Mouse (Mus musculus): Measurements from ENCODE around the gene Dennd1c. TPM values are rescaled to one million over a fixed set of nuclear protein-coding genes. Genes with fewer than 3 reads are reported as not detected.

Dennd1c gene
- total and polyA plus RNA-seq, 3 experiments: 3.8 to 20.7 TPM; not detected in 1

- Histone ChIP-seq H3K4me3 (ENCODE audit: control insufficient read depth in 1 of 2, insufficient read depth in 1 of 2, low read depth in 2 of 2, low read length in 2 of 2) (no peak within 1 kb of the TSS), H3K9me3 (replicated peaks; ENCODE audit: insufficient read depth, low read length) (no peaks in the 10 kb centered on the region), H3K4me1 (ENCODE audit: control insufficient read depth in 1 of 2, insufficient read depth in 2 of 2, low read length in 2 of 2) (no peaks in the 10 kb centered on the region), H3K27ac (ENCODE audit: control insufficient read depth, low read depth, low read length) (no peak within 1 kb of the TSS), H3K79me2 (ENCODE audit: control insufficient read depth, insufficient read depth, low read length, poor library complexity) (no peaks in the 10 kb centered on the region), H3K27me3 (ENCODE audit: control insufficient read depth in 1 of 2, insufficient read depth in 2 of 2, low read length in 2 of 2) (no peaks in the 10 kb centered on the region), H3K9ac (ENCODE audit: control insufficient read depth, low read depth, low read length, poor library complexity, severe bottlenecking) (no peak within 1 kb of the TSS), H3K36me3 (ENCODE audit: control insufficient read depth in 1 of 2, insufficient read depth in 2 of 2, low read length in 2 of 2) (no peaks in the 10 kb centered on the region)
- DNase-seq (ENCODE audit: low read depth, low spot score): no peak
- TF ChIP-seq MAX (IDR thresholded peaks at IDR 0.05; ENCODE audit: low read length) (no peak), POLR2AphosphoS2 (IDR thresholded peaks at IDR 0.05; ENCODE audit: low read length) (no peak), CHD1 (IDR thresholded peaks at IDR 0.05; ENCODE audit: low read depth, low read length) (no peak)
Observed at GRCm38 (mm10) chr17:57087049-57087832, 8.9 kb upstream of the Dennd1c start, which contains the start of gene Tubb4a. Gene Tubb4a, minus strand, starts transcription at chr17:57087782.

DNA sequence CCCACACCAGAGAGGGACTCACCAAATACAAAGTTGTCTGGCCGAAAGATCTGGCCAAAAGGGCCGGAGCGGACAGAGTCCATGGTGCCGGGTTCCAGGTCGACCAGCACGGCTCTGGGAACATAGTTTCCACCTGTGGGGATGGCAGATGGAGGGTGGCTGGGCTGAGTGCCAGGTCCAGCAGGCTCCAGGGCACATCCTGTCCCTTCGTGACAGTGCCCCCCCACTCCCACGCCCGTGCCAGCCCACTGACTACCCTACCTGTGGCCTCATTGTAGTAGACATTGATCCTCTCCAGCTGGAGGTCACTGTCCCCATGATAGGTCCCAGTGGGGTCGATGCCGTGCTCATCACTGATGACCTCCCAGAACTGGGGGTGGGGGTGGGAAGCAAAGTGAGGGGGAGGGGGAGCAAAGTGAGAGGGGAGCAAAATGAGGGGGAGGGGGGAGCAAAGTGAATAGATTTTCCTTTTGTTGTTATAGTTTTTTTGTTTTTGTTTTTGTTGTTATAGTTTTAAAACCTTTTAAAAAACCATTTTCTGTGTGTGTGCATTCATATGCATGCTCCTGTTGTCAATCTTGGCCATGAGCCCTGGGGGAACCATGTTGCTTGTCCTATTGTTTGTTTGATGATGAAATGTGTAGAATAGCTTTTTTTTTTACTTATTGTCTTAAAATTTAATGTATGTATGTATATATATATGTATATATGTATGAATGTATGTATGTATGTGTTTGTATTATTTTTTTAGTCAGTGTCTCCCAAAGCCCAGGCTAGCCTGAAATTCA, 7.8 kb upstream of the Dennd1c start:
- Histone ChIP-seq H3K9me3 (replicated peaks; ENCODE audit: insufficient read depth, low read length) (no peaks in the 10 kb centered on the region), H3K4me3 (ENCODE audit: control insufficient read depth in 1 of 2, insufficient read depth in 1 of 2, low read depth in 2 of 2, low read length in 2 of 2) (no peak overlapping the region), H3K79me2 (ENCODE audit: control insufficient read depth, insufficient read depth, low read length, poor library complexity) (no peaks in the 10 kb centered on the region), H3K27me3 (ENCODE audit: control insufficient read depth in 1 of 2, insufficient read depth in 2 of 2, low read length in 2 of 2) (no peaks in the 10 kb centered on the region), H3K4me1 (ENCODE audit: control insufficient read depth in 1 of 2, insufficient read depth in 2 of 2, low read length in 2 of 2) (no peaks in the 10 kb centered on the region), H3K36me3 (ENCODE audit: control insufficient read depth in 1 of 2, insufficient read depth in 2 of 2, low read length in 2 of 2) (no peaks in the 10 kb centered on the region), H3K9ac (ENCODE audit: control insufficient read depth, low read depth, low read length, poor library complexity, severe bottlenecking) (no peak overlapping the region), H3K27ac (ENCODE audit: control insufficient read depth, low read depth, low read length) (no peak overlapping the region)
- no peak for DNase-seq (ENCODE audit: low read depth, low spot score)
- TF ChIP-seq HCFC1 (IDR thresholded peaks at IDR 0.05; ENCODE audit: low read depth, low read length) (no peak), MAZ (IDR thresholded peaks at IDR 0.05; ENCODE audit: low read depth, low read length) (no peak), E2F4 (IDR thresholded peaks at IDR 0.05; ENCODE audit: borderline replicate concordance, low read depth, low read length) (no peak), SMC3 (IDR thresholded peaks at IDR 0.05; ENCODE audit: low read depth, low read length) (no peak), KAT2A (conservative IDR thresholded peaks at IDR 0.05; ENCODE audit: low read depth, low read length) (no peak), JUND (IDR thresholded peaks at IDR 0.05; ENCODE audit: low read depth, low read length) (no peak), ETS1 (IDR thresholded peaks at IDR 0.05; ENCODE audit: low read depth, low read length) (no peak), GABPA (IDR thresholded peaks at IDR 0.05; ENCODE audit: low read depth, low read length) (no peak), UBTF (IDR thresholded peaks at IDR 0.05; ENCODE audit: borderline replicate concordance, insufficient read depth, low read depth, low read length) (no peak), CHD2 (IDR thresholded peaks at IDR 0.05; ENCODE audit: low read length) (no peak), ZKSCAN1 (IDR thresholded peaks at IDR 0.05; ENCODE audit: low read depth, low read length) (no peak)

Data from MEL (cell line).